Mouse (Mus musculus) telencephalon, adult 2 months (tissue): ENCODE data around the gene Abr.

Experiments used
- DNase-seq: peaks from one replicate; pipeline ENCODE4 v3.0.0-alpha.2; 2011; ENCODE audit warnings: low read depth, low spot score

Abr gene

GRCm38 (mm10) chr11:76623206-76623961 is 1.3 kb upstream of the Abr start:
- DNase-seq = no peak

DNA sequence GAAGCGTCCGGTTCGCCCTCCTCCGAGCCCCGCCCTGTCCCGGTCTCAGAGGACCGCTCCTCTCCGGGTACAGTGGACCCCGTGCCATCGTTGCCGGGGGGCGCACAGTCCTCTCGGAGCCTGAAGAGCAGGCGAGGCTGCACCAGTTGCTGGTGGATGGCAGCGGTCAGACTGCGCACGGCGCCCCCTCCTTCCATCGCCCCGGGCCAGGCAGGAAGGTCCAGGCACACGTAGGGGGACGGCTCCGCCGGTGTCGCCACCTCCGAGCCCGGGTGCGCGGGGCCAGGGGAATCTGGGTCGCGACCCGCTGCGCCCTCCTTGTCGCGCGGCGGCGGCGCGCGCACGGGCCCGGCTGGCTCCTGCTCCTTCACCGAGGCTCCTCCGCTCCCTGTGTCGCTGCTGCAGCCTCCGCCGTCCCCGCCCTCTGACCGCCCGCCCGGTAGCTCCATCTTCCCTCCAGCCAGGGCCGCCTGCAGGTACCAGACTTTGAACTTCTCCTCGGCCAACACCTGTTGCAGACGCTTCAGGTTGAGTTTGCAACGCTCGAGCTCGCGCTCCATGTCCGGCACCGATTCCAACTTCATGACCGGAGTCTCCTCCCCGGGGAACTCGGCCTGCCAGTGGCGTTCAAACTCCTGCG is 572 bp upstream of the Abr start:
- no peak for DNase-seq

- no peak for DNase-seq
Observed at GRCm38 (mm10) chr11:76618134-76618533, 4.0 kb downstream of the Abr start.

DNA sequence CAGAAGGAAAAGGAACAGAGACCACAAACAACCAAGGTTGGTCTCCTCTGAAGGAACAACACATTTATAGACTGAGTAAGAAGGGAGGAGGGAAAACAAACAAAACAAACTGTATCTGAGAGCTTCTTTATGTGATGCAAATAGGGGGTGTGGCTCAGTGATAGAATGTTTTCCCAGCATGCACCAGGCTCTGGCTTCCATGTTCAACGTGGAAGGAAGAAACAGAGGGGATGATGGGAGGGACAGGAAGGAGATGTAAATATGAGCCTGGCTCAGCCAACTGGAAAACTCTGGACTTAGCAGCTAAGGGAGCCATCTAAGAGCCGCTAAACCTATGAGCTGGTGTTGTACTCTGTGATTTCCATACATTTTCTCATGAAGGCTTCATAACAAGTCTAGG is 7.9 kb downstream of the Abr start:
- no peak for DNase-seq

DNA sequence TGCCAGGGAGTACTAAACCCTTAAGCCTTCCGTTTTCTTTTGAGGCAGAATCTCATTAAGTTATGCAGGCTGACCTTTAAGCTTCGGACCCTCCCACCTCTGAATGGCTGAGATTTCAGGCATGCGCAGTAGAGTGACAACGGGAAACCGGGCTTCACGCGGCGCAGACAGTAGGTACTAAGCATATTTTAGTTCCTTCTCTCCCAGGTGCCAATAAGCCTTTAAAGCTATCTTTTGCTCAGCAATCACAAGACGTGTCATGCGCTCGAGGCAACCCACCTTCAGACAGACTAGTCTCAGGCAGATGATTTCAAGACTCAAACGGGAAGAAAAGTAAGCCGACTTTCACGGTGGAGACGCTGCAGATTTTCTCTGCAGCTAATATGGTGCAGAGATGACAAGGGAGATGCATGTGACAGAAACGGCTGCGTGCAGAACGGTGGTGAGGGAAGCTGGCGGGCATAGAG is 9.4 kb downstream of the Abr start:
- DNase-seq = peak; percentile 68

GRCm38 (mm10) chr11:76610948-76611347 is 11.2 kb downstream of the Abr start:
- DNase-seq = no peak

DNA sequence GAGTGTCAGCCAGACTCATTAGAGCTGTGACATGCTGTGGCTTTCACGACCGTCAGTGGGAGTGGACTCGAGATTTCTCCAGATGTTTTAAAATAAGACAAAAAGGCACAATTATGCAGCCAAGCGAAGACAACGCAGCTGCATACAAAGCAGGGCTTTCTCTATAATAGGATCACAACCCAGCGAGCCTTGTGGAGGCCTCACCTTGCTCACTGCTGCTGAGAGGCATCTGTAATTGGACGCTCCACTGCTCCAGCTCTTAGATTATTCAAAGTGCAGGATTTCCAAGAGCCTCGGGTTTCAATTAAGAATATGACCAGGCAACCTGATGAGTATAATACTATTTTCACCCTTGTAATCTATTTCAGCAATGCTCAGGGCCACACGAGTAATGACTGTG is 15.6 kb downstream of the Abr start:
- no peak for DNase-seq

DNA sequence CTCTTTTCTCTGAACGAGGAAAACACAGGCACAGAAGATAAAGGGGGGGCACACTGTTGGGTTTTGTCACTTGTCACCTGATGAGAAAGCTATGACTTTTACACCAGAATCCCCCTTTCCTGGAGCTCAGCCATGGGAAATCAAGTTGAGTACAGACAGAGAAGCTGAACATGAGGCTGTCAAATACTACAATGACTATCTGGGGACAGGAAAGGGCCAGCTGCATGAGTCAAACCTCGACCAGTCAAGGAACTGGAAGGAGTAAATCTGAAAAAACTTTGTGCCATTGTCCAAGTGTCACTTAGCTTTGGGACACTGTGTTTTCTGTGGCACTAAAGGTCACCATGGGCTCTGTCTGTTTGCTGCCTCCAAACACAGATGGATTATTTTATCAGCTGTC is 22.9 kb downstream of the Abr start:
- DNase-seq = no peak

DNA sequence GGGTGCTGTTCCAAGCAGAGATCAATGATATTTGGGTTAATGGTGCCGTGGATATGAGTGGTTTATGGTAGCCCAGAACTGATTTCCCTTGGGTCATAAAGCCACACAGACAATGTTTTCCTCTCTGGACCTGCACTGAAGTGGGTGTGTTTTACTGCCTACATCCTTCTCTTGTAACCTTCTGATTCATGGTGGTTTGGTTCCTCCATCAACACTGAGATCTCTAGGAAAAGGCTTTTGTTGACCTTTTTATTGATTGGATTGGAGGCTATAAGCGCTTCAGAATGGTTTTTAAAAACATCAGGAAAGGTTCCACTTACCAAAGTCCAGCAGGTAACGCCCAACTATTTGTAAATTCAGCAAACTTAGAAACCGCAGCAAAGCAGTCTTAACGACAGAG is 23.4 kb downstream of the Abr start:
- DNase-seq = no peak

GRCm38 (mm10) chr11:76593620-76594326 is 28.3 kb downstream of the Abr start:
- DNase-seq = no peak

DNA sequence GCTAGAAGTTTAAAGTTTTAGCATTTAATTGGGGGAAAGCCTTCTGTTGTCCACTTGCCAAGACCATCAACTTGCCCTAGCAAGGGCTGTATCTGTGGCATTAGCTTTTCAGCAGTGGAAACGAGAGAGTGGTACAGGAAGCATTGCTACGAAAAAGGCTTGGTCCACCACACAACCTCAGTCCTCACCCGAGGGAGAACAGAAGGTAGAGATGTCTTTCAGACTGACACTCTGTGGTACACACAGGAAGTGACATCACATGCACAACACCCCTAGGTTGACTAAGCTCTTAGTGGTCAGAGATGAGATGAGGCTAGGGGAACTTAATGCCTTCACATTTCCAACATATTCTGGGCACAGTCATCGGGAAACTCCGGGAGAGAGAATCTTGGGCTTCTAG is 32.4 kb downstream of the Abr start:
- no peak for DNase-seq

GRCm38 (mm10) chr11:76588632-76589485 is 33.3 kb downstream of the Abr start:
- no peak for DNase-seq

- DNase-seq = no peak
Observed at GRCm38 (mm10) chr11:76588032-76588431, 34.1 kb downstream of the Abr start.

- no peak for DNase-seq
Observed at GRCm38 (mm10) chr11:76587333-76587732, 34.8 kb downstream of the Abr start.

DNA sequence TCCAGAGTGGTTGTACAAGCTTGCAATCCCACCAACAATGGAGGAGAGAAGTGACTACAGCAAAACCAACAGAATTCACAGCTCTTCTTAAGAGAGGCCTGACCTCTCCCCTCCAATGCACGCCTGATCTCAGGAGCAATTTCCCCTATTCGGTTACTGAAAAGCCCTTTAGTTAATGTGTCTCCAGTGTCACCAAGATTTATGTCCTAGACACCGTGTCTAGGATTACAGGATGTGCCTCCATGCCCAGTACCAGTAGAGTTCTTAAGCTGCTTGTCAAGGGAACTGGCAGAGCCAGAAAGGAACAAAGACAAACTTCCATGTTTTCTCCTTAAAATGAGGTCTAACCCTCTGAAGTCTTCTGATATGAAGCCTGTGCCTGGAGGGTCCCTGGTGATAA is 36.0 kb downstream of the Abr start:
- DNase-seq = no peak

DNA sequence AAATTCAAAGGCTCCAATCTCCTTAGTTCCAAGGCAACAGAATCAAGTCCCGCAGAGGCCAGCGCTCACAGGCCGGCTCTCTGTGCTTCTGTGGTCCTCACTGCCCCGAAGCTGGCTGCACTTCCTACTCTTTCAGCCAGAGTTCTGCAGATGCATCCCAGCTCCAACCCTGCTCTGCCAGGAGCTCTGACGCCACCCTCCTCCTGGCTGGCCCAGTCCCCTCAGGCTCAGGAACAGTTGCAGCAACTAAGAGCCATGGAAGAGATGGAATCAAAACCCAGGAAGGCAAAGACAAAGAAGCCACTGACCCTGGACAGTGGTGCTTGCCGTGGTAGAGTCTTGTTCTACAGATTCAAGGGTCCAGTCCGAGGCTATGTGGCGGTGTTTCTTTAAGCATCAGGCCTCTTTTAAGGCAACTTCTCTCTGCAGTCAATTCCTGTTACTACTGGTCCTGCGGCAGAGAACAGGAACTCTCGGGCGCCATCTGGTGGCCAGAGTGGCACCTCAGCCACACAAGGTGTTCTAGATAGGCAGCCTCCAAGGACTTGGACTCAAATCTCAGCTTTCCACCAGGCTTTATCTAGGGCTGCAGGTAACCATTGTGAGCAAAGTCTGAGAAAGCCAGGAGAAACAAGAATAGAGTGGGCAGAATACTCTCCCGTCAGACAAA is 44.4 kb downstream of the Abr start:
- peak; percentile 77 for DNase-seq

GRCm38 (mm10) chr11:76572820-76573385 is 49.2 kb downstream of the Abr start:
- DNase-seq = peak; percentile 59

GRCm38 (mm10) chr11:76571613-76571929 is 50.5 kb downstream of the Abr start:
- DNase-seq = no peak

- DNase-seq = no peak
Observed at GRCm38 (mm10) chr11:76570741-76571612, 51.1 kb downstream of the Abr start.

- DNase-seq = peak; percentile 82
Observed at GRCm38 (mm10) chr11:76570201-76570731, 51.8 kb downstream of the Abr start.
